Comparison of ENCODE assay signal across 13 mouse cellular contexts in genomic region chr13:46451548-46451947, GRCm38 (mm10).
"Had no signal": no experiment of that assay in that cellular context is flagged by ENCODE, and none has a peak within 500 bp of the region (broad histone marks: within the 10 kb centered on the region; RNA-seq: fewer than 3 reads in every experiment).

No protein-coding gene starts in this region.

- H3K9me3 ChIP-seq: intestine, embryonic 15.5 days; limb, embryonic 15.5 days; liver, embryonic 12.5 days; midbrain, embryonic 10.5 days; midbrain, embryonic 15.5 days; neural tube, embryonic 13.5 days had no signal

- DNase-seq: kidney, adult 18-20 months; kidney, postnatal 14 days; retina, postnatal 1 day; right cerebral cortex, postnatal 25 days; thymus, adult 18-20 months; thymus, postnatal 14 days had no signal

- H3K4me1 ChIP-seq: intestine, embryonic 15.5 days; limb, embryonic 15.5 days; liver, embryonic 12.5 days; midbrain, embryonic 10.5 days; midbrain, embryonic 15.5 days; neural tube, embryonic 13.5 days had no signal

- H3K9ac ChIP-seq: intestine, embryonic 15.5 days; limb, embryonic 15.5 days; liver, embryonic 12.5 days; midbrain, embryonic 15.5 days; neural tube, embryonic 13.5 days had no signal

- H3K27me3 ChIP-seq: intestine, embryonic 15.5 days; limb, embryonic 15.5 days; liver, embryonic 12.5 days; midbrain, embryonic 15.5 days; neural tube, embryonic 13.5 days had no signal

- H3K4me3 ChIP-seq: intestine, embryonic 15.5 days; left cerebral cortex, adult 2 months; limb, embryonic 15.5 days; liver, embryonic 12.5 days; midbrain, embryonic 10.5 days; midbrain, embryonic 15.5 days; neural tube, embryonic 13.5 days had no signal

- H3K4me2 ChIP-seq: intestine, embryonic 15.5 days; limb, embryonic 15.5 days; liver, embryonic 12.5 days; midbrain, embryonic 15.5 days; neural tube, embryonic 13.5 days had no signal

- H3K36me3 ChIP-seq: intestine, embryonic 15.5 days; limb, embryonic 15.5 days; liver, embryonic 12.5 days; midbrain, embryonic 10.5 days; midbrain, embryonic 15.5 days; neural tube, embryonic 13.5 days had no signal

- H3K27ac ChIP-seq: intestine, embryonic 15.5 days; left cerebral cortex, adult 2 months; limb, embryonic 15.5 days; liver, embryonic 12.5 days; midbrain, embryonic 10.5 days; midbrain, embryonic 15.5 days; neural tube, embryonic 13.5 days had no signal

- ATAC-seq: intestine, embryonic 15.5 days; liver, embryonic 12.5 days; midbrain, embryonic 15.5 days had no signal
